9 mouse cellular contexts compared by ENCODE assay signal in genomic region chr4:118612619-118613018, GRCm38 (mm10). TPM values are rescaled to one million over a fixed set of nuclear protein-coding genes. Genes with fewer than 3 reads are reported as not detected.
DNase-seq lines count a peak whose midpoint lies in the region; ATAC-seq lines count a peak whose summit lies in the region.
"Had no signal": no experiment of that assay in that cellular context is flagged by ENCODE, and none has a peak within 500 bp of the region (broad histone marks: within the 10 kb centered on the region; RNA-seq: fewer than 3 reads in every experiment).

No protein-coding gene starts in this region.

- no peaks in the 10 kb centered on the region for H3K27me3 ChIP-seq in embryonic facial prominence, embryonic 14.5 days (replicated peaks; ENCODE audit: control insufficient read depth, insufficient read depth, low read length)
- H3K27me3 ChIP-seq: hindbrain, embryonic 15.5 days had no signal

- H3K9ac ChIP-seq in embryonic facial prominence, embryonic 14.5 days (ENCODE audit: low read depth, low read length) = no peak overlapping the region
- H3K9ac ChIP-seq: hindbrain, embryonic 15.5 days had no signal

- no peak overlapping the region for H3K4me3 ChIP-seq in embryonic facial prominence, embryonic 14.5 days (ENCODE audit: low read depth, low read length)
- H3K4me3 ChIP-seq: hindbrain, embryonic 15.5 days had no signal

- H3K4me1 ChIP-seq in embryonic facial prominence, embryonic 14.5 days (ENCODE audit: control insufficient read depth, insufficient read depth, low read length) = no peaks in the 10 kb centered on the region
- H3K4me1 ChIP-seq: hindbrain, embryonic 15.5 days had no signal

- 23% methylated on average over 11 of the region's 11 CpGs for WGBS in embryonic facial prominence, embryonic 14.5 days

- peaks cover 6% of the 10 kb centered on the region for H3K9me3 ChIP-seq in embryonic facial prominence, embryonic 14.5 days (ENCODE audit: control insufficient read depth, low read length)
- H3K9me3 ChIP-seq: hindbrain, embryonic 15.5 days had no signal

- ATAC-seq in embryonic facial prominence, embryonic 14.5 days (ENCODE audit: low read depth) = no peak
- peak; percentile 39 for ATAC-seq in megakaryocyte, adult 5-6 weeks (ENCODE audit: poor library complexity, severe bottlenecking)

- peak; percentile 55 to 75 for DNase-seq in cerebellum, postnatal 14 days
- DNase-seq in cerebellum, adult 11 months = no peak
- DNase-seq in layer of hippocampus, postnatal 25 days (ENCODE audit: extremely low spot score in 1 of 2, low spot score in 1 of 2) = peak; percentile 13 to 31
- no peak for DNase-seq in layer of hippocampus, adult 18-20 months (ENCODE audit: low spot score in 2 of 2)
- peak; percentile 97 for DNase-seq in R1 (ENCODE audit: low read depth, low spot score)
- peak; percentile 10 for DNase-seq in embryonic facial prominence, embryonic 14.5 days (ENCODE audit: low spot score)
- DNase-seq in yolk sac, embryonic 10.5 days (ENCODE audit: low spot score) = no peak

- H3K27ac ChIP-seq in embryonic facial prominence, embryonic 14.5 days (replicated peaks; ENCODE audit: low read depth, low read length) = no peak overlapping the region
- H3K27ac ChIP-seq: hindbrain, embryonic 15.5 days had no signal

- H3K36me3 ChIP-seq in embryonic facial prominence, embryonic 14.5 days (ENCODE audit: control insufficient read depth, insufficient read depth, low read length) = no peaks in the 10 kb centered on the region
- H3K36me3 ChIP-seq: hindbrain, embryonic 15.5 days had no signal

- no peak overlapping the region for H3K4me2 ChIP-seq in embryonic facial prominence, embryonic 14.5 days (ENCODE audit: low read depth, low read length)
- H3K4me2 ChIP-seq: hindbrain, embryonic 15.5 days had no signal

RNA-seq across cellular contexts. Expression of gene Cfap57, which starts 8.0 kb away (rescaled TPM):
- total RNA-seq in layer of hippocampus, postnatal 25 days (2021) = under 1 TPM; 0.47 to 0.71 TPM
- total RNA-seq in layer of hippocampus, adult 18-20 months (2021) = under 1 TPM; 0.41 to 0.84 TPM
- 0.38 and 1.4 TPM in 2 replicates for polyA plus RNA-seq in embryonic facial prominence, embryonic 14.5 days (2014; fragmentation: Nextera tagmentation; extraction: Ambion mirVana)
- not detected in 2 replicates for total RNA-seq in megakaryocyte, adult 5-6 weeks (2015)
- 0.16 and 0.18 TPM in 2 replicates for total RNA-seq in megakaryocyte, adult 5-6 weeks (2017)

RNA-seq across cellular contexts. Expression of gene Ebna1bp2, which starts 8.0 kb away (rescaled TPM):
- 10 to 100 TPM; 56.0 to 65.6 TPM for total RNA-seq in layer of hippocampus, postnatal 25 days (2021)
- total RNA-seq in layer of hippocampus, adult 18-20 months (2021) = 10 to 100 TPM; 58.4 to 62.8 TPM
- 148 and 150 TPM in 2 replicates for polyA plus RNA-seq in embryonic facial prominence, embryonic 14.5 days (2014; fragmentation: Nextera tagmentation; extraction: Ambion mirVana)
- 54.9 and 61.9 TPM in 2 replicates for total RNA-seq in megakaryocyte, adult 5-6 weeks (2015)
- 46.8 and 63.7 TPM in 2 replicates for total RNA-seq in megakaryocyte, adult 5-6 weeks (2017)

RNA-seq across cellular contexts. Expression of gene Olfr62, which starts 46.1 kb away (rescaled TPM):
- not detected for total RNA-seq in layer of hippocampus, postnatal 25 days (2021)
- not detected for total RNA-seq in layer of hippocampus, adult 18-20 months (2021)
- 0.13 and 0.22 TPM in 2 replicates for polyA plus RNA-seq in embryonic facial prominence, embryonic 14.5 days (2014; fragmentation: Nextera tagmentation; extraction: Ambion mirVana)
- not detected in 2 replicates for total RNA-seq in megakaryocyte, adult 5-6 weeks (2015)
- total RNA-seq in megakaryocyte, adult 5-6 weeks (2017) = not detected in 2 replicates
- polyA plus RNA-seq: hindbrain, embryonic 15.5 days had no signal

Comparison
In these comparisons a context has a peak if more than half of its experiments do, and no peak if none do; other contexts are left out.
1. DNase-seq: peak in cerebellum, postnatal 14 days (2 of 2), layer of hippocampus, postnatal 25 days (2 of 2), R1 (single experiment) and embryonic facial prominence, embryonic 14.5 days (single experiment); none in cerebellum, adult 11 months (single experiment), layer of hippocampus, adult 18-20 months (0 of 2) and yolk sac, embryonic 10.5 days (single experiment).